In the genomic region with DNA sequence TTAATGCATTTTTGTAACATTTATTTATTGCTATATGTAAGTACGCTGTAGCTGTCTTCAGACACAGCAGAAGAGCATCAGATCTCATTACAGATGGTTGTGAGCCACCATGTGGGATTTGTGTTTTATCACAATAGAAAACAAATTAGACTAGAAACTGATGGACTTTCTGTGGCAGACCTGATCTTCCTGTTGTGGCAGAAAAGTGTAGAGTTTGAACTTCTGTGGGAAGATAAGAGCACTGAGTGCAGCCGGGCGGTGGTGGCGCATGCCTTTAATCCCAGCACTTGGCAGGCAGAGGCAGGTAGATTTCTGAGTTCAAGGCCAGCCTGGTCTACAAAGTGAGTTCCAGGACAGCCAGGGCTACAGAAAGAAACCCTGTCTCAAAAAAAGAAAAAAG, we compare ENCODE assay signal across 3 mouse cellular contexts. TPM values are rescaled to one million over a fixed set of nuclear protein-coding genes. Genes with fewer than 3 reads are reported as not detected.
DNase-seq lines count a peak whose midpoint lies in the region; TF ChIP-seq lines count a peak whose summit lies in the region.
"Not testable (repeated sequence)": the region's sequence is repeated elsewhere in the genome, so short reads cannot be mapped to it uniquely, and the experiment has no call there.
"Had no signal": no experiment of that assay in that cellular context is flagged by ENCODE, and none has a peak within 500 bp of the region (broad histone marks: within the 10 kb centered on the region; RNA-seq: fewer than 3 reads in every experiment).

No protein-coding gene starts in this region.

- not testable (repeated sequence) for H3K79me2 ChIP-seq in MEL (ENCODE audit: control insufficient read depth, insufficient read depth, low read length, poor library complexity)

- not testable (repeated sequence) for TF ChIP-seq CTCF in MEL (IDR thresholded peaks at IDR 0.05 in 2 of 3, conservative IDR thresholded peaks at IDR 0.05 in 1 of 3; ENCODE audit: control insufficient read depth in 1 of 3, insufficient read depth in 1 of 3, low read depth in 2 of 3, low read length in 3 of 3, poor library complexity in 1 of 3, severe bottlenecking in 1 of 3)

- TF ChIP-seq EP300 in MEL (IDR thresholded peaks at IDR 0.05; ENCODE audit: low read depth in 1 of 2, low read length in 2 of 2): not testable (repeated sequence)

- not testable (repeated sequence) for H3K4me3 ChIP-seq in MEL (ENCODE audit: control insufficient read depth in 1 of 2, insufficient read depth in 1 of 2, low read depth in 2 of 2, low read length in 2 of 2)

- H3K9ac ChIP-seq in MEL (ENCODE audit: control insufficient read depth, low read depth, low read length, poor library complexity, severe bottlenecking): not testable (repeated sequence)

- H3K36me3 ChIP-seq in MEL (ENCODE audit: control insufficient read depth in 1 of 2, insufficient read depth in 2 of 2, low read length in 2 of 2): not testable (repeated sequence)

- DNase-seq in 416B (ENCODE audit: low read depth): peak; percentile 63
- DNase-seq in MEL (ENCODE audit: low read depth, low spot score): not testable (repeated sequence)

- not testable (repeated sequence) for TF ChIP-seq POLR2A in MEL (IDR thresholded peaks at IDR 0.05; ENCODE audit: control insufficient read depth in 1 of 2, insufficient read depth in 1 of 2, low read depth in 1 of 2, low read length in 2 of 2, poor library complexity in 1 of 2)

- H3K4me1 ChIP-seq in MEL (ENCODE audit: control insufficient read depth in 1 of 2, insufficient read depth in 2 of 2, low read length in 2 of 2): not testable (repeated sequence)

- not testable (repeated sequence) for TF ChIP-seq RAD21 in MEL (IDR thresholded peaks at IDR 0.05; ENCODE audit: low read depth, low read length)

- H3K9me3 ChIP-seq in MEL (replicated peaks; ENCODE audit: insufficient read depth, low read length): not testable (repeated sequence)

- not testable (repeated sequence) for H3K27ac ChIP-seq in MEL (ENCODE audit: control insufficient read depth, low read depth, low read length)

- H3K27me3 ChIP-seq in MEL (ENCODE audit: control insufficient read depth in 1 of 2, insufficient read depth in 2 of 2, low read length in 2 of 2): not testable (repeated sequence)

TF ChIP-seq in MEL, 35 proteins besides CTCF, POLR2A, EP300 and RAD21:
- TF ChIP-seq TBP (IDR thresholded peaks at IDR 0.05; ENCODE audit: low read depth, low read length): peak; percentile 77

RNA-seq across cellular contexts. Expression of gene Spryd7, which starts 9.5 kb away (rescaled TPM):
- total RNA-seq in MEL (2012; rRNA removed): 16.4 and 18.5 TPM in 2 replicates
- 10 to 100 TPM in 1 of 2 experiments, not detected in 1; 14.3 TPM for polyA plus RNA-seq in MEL (2012; ENCODE audit: insufficient read depth in 1 of 2, insufficient read length in 2 of 2, low read depth in 1 of 2, low replicate concordance in 2 of 2, missing spikeins in 1 of 2)

RNA-seq across cellular contexts. Expression of gene Trim13, which starts 31.8 kb away (rescaled TPM):
- 5.4 and 5.9 TPM in 2 replicates for total RNA-seq in MEL (2012; rRNA removed)
- polyA plus RNA-seq in MEL (2012; ENCODE audit: insufficient read depth in 1 of 2, insufficient read length in 2 of 2, low read depth in 1 of 2, low replicate concordance in 2 of 2, missing spikeins in 1 of 2): 1 to 10 TPM in 1 of 2 experiments, not detected in 1; 4.8 TPM

RNA-seq across cellular contexts. Expression of gene Kcnrg, which starts 41.0 kb away (rescaled TPM):
- 0.04 TPM in 1 of 2 replicates, not detected in the other for total RNA-seq in MEL (2012; rRNA removed)
- polyA plus RNA-seq in MEL (2012; ENCODE audit: insufficient read depth in 1 of 2, insufficient read length in 2 of 2, low read depth in 1 of 2, low replicate concordance in 2 of 2, missing spikeins in 1 of 2): under 1 TPM in 1 of 2 experiments, not detected in 1; 0.15 TPM
- polyA plus RNA-seq: G1E had no signal
